In the genomic region with DNA sequence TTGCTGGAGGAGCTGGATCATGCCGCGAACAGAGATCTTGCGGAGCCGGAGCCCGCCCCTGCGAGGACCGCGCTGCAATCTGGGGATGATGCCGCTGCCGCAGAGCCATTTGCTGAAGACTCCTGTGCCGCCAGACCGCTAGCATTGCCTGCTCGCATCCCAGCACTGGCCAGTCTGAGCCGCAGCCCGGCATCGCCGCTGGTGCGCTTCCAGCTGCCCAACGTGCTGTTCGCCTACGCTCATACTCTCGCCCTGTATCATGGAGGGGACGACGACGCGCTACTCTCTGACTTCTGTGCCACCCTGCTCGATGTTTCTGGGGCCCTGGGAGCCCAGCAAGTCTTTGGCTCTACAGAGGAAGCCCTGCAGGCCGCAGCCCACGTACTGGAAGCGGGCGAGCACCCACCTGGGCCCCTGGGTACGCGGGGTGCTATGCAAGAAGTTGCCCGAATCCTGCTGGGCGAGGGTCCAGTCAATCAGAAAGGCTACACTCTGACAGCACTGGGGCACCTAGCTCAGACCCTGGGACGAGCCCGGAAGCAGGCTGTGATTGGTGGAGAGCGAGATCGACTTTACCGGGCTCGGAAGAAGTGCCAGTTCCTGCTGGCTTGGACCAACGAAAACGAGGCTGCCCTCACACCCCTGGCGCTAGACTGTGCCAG, we compare ENCODE assay signal across 8 mouse cellular contexts. TPM values are rescaled to one million over a fixed set of nuclear protein-coding genes. Genes with fewer than 3 reads are reported as not detected.
DNase-seq lines count a peak whose midpoint lies in the region; ATAC-seq and TF ChIP-seq lines count a peak whose summit lies in the region.

No protein-coding gene starts in this region.

- peak overlapping the region; percentile 95 for H3K9ac ChIP-seq in forebrain, embryonic 11.5 days (ENCODE audit: low read length)
- peak overlapping the region; percentile 97 for H3K9ac ChIP-seq in neural tube, embryonic 13.5 days

- H3K4me2 ChIP-seq in forebrain, embryonic 11.5 days (ENCODE audit: low read depth, low read length, severe bottlenecking), result peak overlapping the region; percentile 100
- peak overlapping the region; percentile 100 for H3K4me2 ChIP-seq in neural tube, embryonic 13.5 days

- peak; percentile 19; the same call in 1 of the 2 replicates for TF ChIP-seq POLR2A in lung, adult 2 months (IDR thresholded peaks at IDR 0.05; ENCODE audit: borderline replicate concordance, extremely low read depth, low read depth, low read length)

- ATAC-seq in activated CD4-positive, CD25-positive, alpha-beta regulatory T cell, adult 4 months, result peak; percentile 22
- 0 out of 2 replicates have a peak, but pooled peaks have one; percentile 13 for ATAC-seq in forebrain, embryonic 11.5 days (replicated peaks; ENCODE audit: low FRiP score)
- ATAC-seq in neural tube, embryonic 13.5 days (ENCODE audit: low read depth), result peak; percentile 2; the same call in 1 of the 2 replicates

- H3K4me3 ChIP-seq in layer of hippocampus, adult 2 months, result peak overlapping the region; percentile 85
- peak overlapping the region; percentile 88 for H3K4me3 ChIP-seq in forebrain, embryonic 11.5 days (ENCODE audit: low read depth, low read length)
- peak overlapping the region; percentile 94 for H3K4me3 ChIP-seq in lung, adult 2 months (replicated peaks; ENCODE audit: extremely low read depth, low read depth, low read length)
- peak overlapping the region; percentile 88 for H3K4me3 ChIP-seq in neural tube, embryonic 13.5 days

- peaks cover 3% of the 10 kb centered on the region; the same call in 1 of the 2 replicates for H3K36me3 ChIP-seq in forebrain, embryonic 11.5 days (ENCODE audit: control insufficient read depth, insufficient read depth, low read length)
- peaks cover 19% of the 10 kb centered on the region for H3K36me3 ChIP-seq in neural tube, embryonic 13.5 days

- H3K4me1 ChIP-seq in forebrain, embryonic 11.5 days (replicated peaks; ENCODE audit: control insufficient read depth, insufficient read depth, low read length), result peaks cover 23% of the 10 kb centered on the region
- peaks cover 19% of the 10 kb centered on the region for H3K4me1 ChIP-seq in lung, adult 2 months (ENCODE audit: control insufficient read depth, insufficient read depth, low read length)
- peaks cover 55% of the 10 kb centered on the region for H3K4me1 ChIP-seq in neural tube, embryonic 13.5 days (replicated peaks)

- no peak for TF ChIP-seq CTCF in layer of hippocampus, adult 2 months (conservative IDR thresholded peaks at IDR 0.05)
- no peak for TF ChIP-seq CTCF in lung, adult 2 months (IDR thresholded peaks at IDR 0.05; ENCODE audit: insufficient read depth, low read length)

- DNase-seq in layer of hippocampus, adult 2 months (ENCODE audit: low spot score in 2 of 2), result no peak
- DNase-seq in layer of hippocampus, postnatal 25 days (ENCODE audit: extremely low spot score in 1 of 2, low spot score in 1 of 2), result no peak
- DNase-seq in forebrain, embryonic 11.5 days (ENCODE audit: low spot score), result peak; percentile 65
- peak; percentile 42 for DNase-seq in kidney, adult 18-20 months
- peak; percentile 36 for DNase-seq in lung, adult 2 months
- DNase-seq in thymus, postnatal 36 days, result peak; percentile 72 to 77

- no peaks in the 10 kb centered on the region for H3K27me3 ChIP-seq in forebrain, embryonic 11.5 days (ENCODE audit: control insufficient read depth, insufficient read depth, low read length)
- H3K27me3 ChIP-seq in neural tube, embryonic 13.5 days, result no peaks in the 10 kb centered on the region

- H3K27ac ChIP-seq in layer of hippocampus, adult 2 months, result peak overlapping the region; percentile 96
- peak overlapping the region; percentile 93 for H3K27ac ChIP-seq in forebrain, embryonic 11.5 days (ENCODE audit: low read depth, low read length)
- H3K27ac ChIP-seq in neural tube, embryonic 13.5 days (replicated peaks), result peak overlapping the region; percentile 94

- WGBS in forebrain, embryonic 11.5 days, result 3% methylated on average over 44 of the region's 44 CpGs
- WGBS in lung, adult 2 months, result 1% methylated on average over 44 of the region's 44 CpGs
- WGBS in neural tube, embryonic 13.5 days, result 2% methylated on average over 44 of the region's 44 CpGs

- H3K9me3 ChIP-seq in forebrain, embryonic 11.5 days (ENCODE audit: control insufficient read depth, low read length), result no peaks in the 10 kb centered on the region
- no peaks in the 10 kb centered on the region for H3K9me3 ChIP-seq in neural tube, embryonic 13.5 days

RNA-seq across cellular contexts. Expression of gene Znhit2, which starts 0.8 kb away (rescaled TPM):
- 10 to 100 TPM; 39.0 to 42.5 TPM for total RNA-seq in layer of hippocampus, adult 2 months (2021)
- total RNA-seq in layer of hippocampus, postnatal 25 days (2021), result 10 to 100 TPM; 38.0 to 41.5 TPM
- 10 to 100 TPM; 10.3 to 11.0 TPM for polyA plus RNA-seq in activated CD4-positive, CD25-positive, alpha-beta regulatory T cell, adult 4 months (2017; shearing (Covaris generic))
- polyA plus RNA-seq in forebrain, embryonic 11.5 days (2014; fragmentation: Nextera tagmentation; extraction: Ambion mirVana), result 39.6 and 42.5 TPM in 2 replicates
- polyA plus RNA-seq in lung, adult 2 months (2012; rRNA removed), result 47.0 and 54.7 TPM in 2 replicates
- 28.1 and 33.7 TPM in 2 replicates for polyA plus RNA-seq in neural tube, embryonic 13.5 days (2015; fragmentation: Nextera tagmentation; extraction: Ambion mirVana)

RNA-seq across cellular contexts. Expression of gene Fau, which starts 4.1 kb away (rescaled TPM):
- total RNA-seq in layer of hippocampus, adult 2 months (2021), result 100 to 1,000 TPM; 676 to 714 TPM
- 100 to 1,000 TPM; 588 to 687 TPM for total RNA-seq in layer of hippocampus, postnatal 25 days (2021)
- 1,000 to 10,000 TPM; 2,454 to 3,437 TPM for polyA plus RNA-seq in activated CD4-positive, CD25-positive, alpha-beta regulatory T cell, adult 4 months (2017; shearing (Covaris generic))
- polyA plus RNA-seq in forebrain, embryonic 11.5 days (2014; fragmentation: Nextera tagmentation; extraction: Ambion mirVana), result 729 and 755 TPM in 2 replicates
- 896 and 1,315 TPM in 2 replicates for polyA plus RNA-seq in lung, adult 2 months (2012; rRNA removed)
- polyA plus RNA-seq in neural tube, embryonic 13.5 days (2015; fragmentation: Nextera tagmentation; extraction: Ambion mirVana), result 578 and 624 TPM in 2 replicates

RNA-seq across cellular contexts. Expression of gene Mrpl49, which starts 4.2 kb away (rescaled TPM):
- total RNA-seq in layer of hippocampus, adult 2 months (2021), result 10 to 100 TPM; 42.8 to 49.6 TPM
- 10 to 100 TPM; 43.1 to 47.4 TPM for total RNA-seq in layer of hippocampus, postnatal 25 days (2021)
- 10 to 100 TPM; 31.3 to 38.5 TPM for polyA plus RNA-seq in activated CD4-positive, CD25-positive, alpha-beta regulatory T cell, adult 4 months (2017; shearing (Covaris generic))
- polyA plus RNA-seq in forebrain, embryonic 11.5 days (2014; fragmentation: Nextera tagmentation; extraction: Ambion mirVana), result 86.8 and 89.2 TPM in 2 replicates
- 10.8 and 13.7 TPM in 2 replicates for polyA plus RNA-seq in lung, adult 2 months (2012; rRNA removed)
- 65.5 and 68.2 TPM in 2 replicates for polyA plus RNA-seq in neural tube, embryonic 13.5 days (2015; fragmentation: Nextera tagmentation; extraction: Ambion mirVana)

RNA-seq across cellular contexts. Expression of gene Tm7sf2, which starts 6.4 kb away (rescaled TPM):
- total RNA-seq in layer of hippocampus, adult 2 months (2021), result 10 to 100 TPM; 25.3 to 26.0 TPM
- total RNA-seq in layer of hippocampus, postnatal 25 days (2021), result 10 to 100 TPM; 27.8 to 28.8 TPM
- 1 to 10 TPM; 5.4 to 9.2 TPM for polyA plus RNA-seq in activated CD4-positive, CD25-positive, alpha-beta regulatory T cell, adult 4 months (2017; shearing (Covaris generic))
- polyA plus RNA-seq in forebrain, embryonic 11.5 days (2014; fragmentation: Nextera tagmentation; extraction: Ambion mirVana), result 31.7 and 33.3 TPM in 2 replicates
- polyA plus RNA-seq in lung, adult 2 months (2012; rRNA removed), result 34.6 and 36.5 TPM in 2 replicates
- 48.4 and 49.6 TPM in 2 replicates for polyA plus RNA-seq in neural tube, embryonic 13.5 days (2015; fragmentation: Nextera tagmentation; extraction: Ambion mirVana)

RNA-seq across cellular contexts. Expression of gene Vps51, which starts 15.3 kb away (rescaled TPM):
- 100 to 1,000 TPM in 1 of 2 experiments, 10 to 100 TPM in 1; 96.5 to 103 TPM for total RNA-seq in layer of hippocampus, adult 2 months (2021)
- total RNA-seq in layer of hippocampus, postnatal 25 days (2021), result 10 to 100 TPM; 83.7 to 96.3 TPM
- 10 to 100 TPM; 34.1 to 34.6 TPM for polyA plus RNA-seq in activated CD4-positive, CD25-positive, alpha-beta regulatory T cell, adult 4 months (2017; shearing (Covaris generic))
- 60.3 and 61.8 TPM in 2 replicates for polyA plus RNA-seq in forebrain, embryonic 11.5 days (2014; fragmentation: Nextera tagmentation; extraction: Ambion mirVana)
- 61.7 and 81.7 TPM in 2 replicates for polyA plus RNA-seq in lung, adult 2 months (2012; rRNA removed)
- polyA plus RNA-seq in neural tube, embryonic 13.5 days (2015; fragmentation: Nextera tagmentation; extraction: Ambion mirVana), result 74.2 and 74.5 TPM in 2 replicates

Comparison
In these comparisons a context has a peak if more than half of its experiments do, and no peak if none do; other contexts are left out.
1. DNase-seq: peak in forebrain, embryonic 11.5 days (single experiment), kidney, adult 18-20 months (single experiment), lung, adult 2 months (single experiment) and thymus, postnatal 36 days (2 of 2); none in layer of hippocampus, adult 2 months (0 of 2) and layer of hippocampus, postnatal 25 days (0 of 2).
2. Peak in every context shown above with its lines, with median percentiles within 50 percentile points of each other: H3K27ac ChIP-seq, H3K4me3 ChIP-seq and ATAC-seq.